Mouse (Mus musculus): ENCODE results near the gene Mgat4c.
"Not testable (repeated sequence)": the region's sequence is repeated elsewhere in the genome, so short reads cannot be mapped to it uniquely, and the experiment has no call there.

Gene Mgat4c

GRCm38 (mm10) chr10:102127340-102127739 lies 446.1 kb downstream of the Mgat4c start:
- no peak for DNase-seq (ENCODE audit: low read depth, low spot score)

GRCm38 (mm10) chr10:102154865-102155264 lies 473.6 kb downstream of the Mgat4c start:
- DNase-seq (ENCODE audit: low read depth, low spot score) = no peak

GRCm38 (mm10) chr10:102155853-102156252 lies 474.6 kb downstream of the Mgat4c start:
- peak; percentile 16 for DNase-seq (ENCODE audit: low read depth, low spot score)

- DNase-seq (ENCODE audit: low read depth, low spot score) = no peak
Measured at GRCm38 (mm10) chr10:102158809-102159208, 477.5 kb downstream of the Mgat4c start.

GRCm38 (mm10) chr10:102184726-102185125 lies 503.4 kb downstream of the Mgat4c start:
- DNase-seq (ENCODE audit: low read depth, low spot score) = no peak

- no peak for DNase-seq (ENCODE audit: low read depth, low spot score)
Measured at GRCm38 (mm10) chr10:102191646-102192045, 510.4 kb downstream of the Mgat4c start.

GRCm38 (mm10) chr10:102196850-102197249 lies 515.6 kb downstream of the Mgat4c start:
- DNase-seq (ENCODE audit: low read depth, low spot score) = no peak

GRCm38 (mm10) chr10:102238558-102239211 lies 557.4 kb downstream of the Mgat4c start:
- DNase-seq (ENCODE audit: low read depth, low spot score) = no peak

GRCm38 (mm10) chr10:102243897-102244296 lies 562.6 kb downstream of the Mgat4c start:
- no peak for DNase-seq (ENCODE audit: low read depth, low spot score)

- no peak for DNase-seq (ENCODE audit: low read depth, low spot score)
Measured at GRCm38 (mm10) chr10:102244601-102245000, 563.3 kb downstream of the Mgat4c start.

GRCm38 (mm10) chr10:102245269-102245668 lies 564.0 kb downstream of the Mgat4c start:
- DNase-seq (ENCODE audit: low read depth, low spot score) = no peak

- no peak for DNase-seq (ENCODE audit: low read depth, low spot score)
Measured at GRCm38 (mm10) chr10:102308892-102309479, 627.7 kb downstream of the Mgat4c start.

GRCm38 (mm10) chr10:102365685-102366381 lies 684.5 kb downstream of the Mgat4c start:
- DNase-seq (ENCODE audit: low read depth, low spot score) = no peak

GRCm38 (mm10) chr10:102370576-102370975 lies 689.3 kb downstream of the Mgat4c start:
- peak; percentile 94 for DNase-seq (ENCODE audit: low read depth, low spot score)

- peak; percentile 68 for DNase-seq (ENCODE audit: low read depth, low spot score)
Measured at GRCm38 (mm10) chr10:102372111-102372510, 690.8 kb downstream of the Mgat4c start.

- peak; percentile 20 for DNase-seq (ENCODE audit: low read depth, low spot score)
Measured at GRCm38 (mm10) chr10:102374061-102374460, 692.8 kb downstream of the Mgat4c start.

- no peak for DNase-seq (ENCODE audit: low read depth, low spot score)
Measured at GRCm38 (mm10) chr10:102377377-102377776, 696.1 kb downstream of the Mgat4c start.

GRCm38 (mm10) chr10:102389223-102389622 lies 707.9 kb downstream of the Mgat4c start:
- no peak for DNase-seq (ENCODE audit: low read depth, low spot score)

- DNase-seq (ENCODE audit: low read depth, low spot score) = no peak
Measured at GRCm38 (mm10) chr10:102417654-102418272, 736.5 kb downstream of the Mgat4c start.

GRCm38 (mm10) chr10:102435048-102435447 lies 753.8 kb downstream of the Mgat4c start:
- DNase-seq (ENCODE audit: low read depth, low spot score) = peak; percentile 29

- not testable (repeated sequence) for DNase-seq (ENCODE audit: low read depth, low spot score)
Measured at GRCm38 (mm10) chr10:102435467-102435866, 754.2 kb downstream of the Mgat4c start.
